Mouse (Mus musculus) brain, adult 2 months (tissue): ENCODE results near the gene Hoxc12.

Source experiments
- DNase-seq: peaks from one replicate; pipeline ENCODE4 v3.0.0; 2011; ENCODE audit warnings: low read depth, low spot score

Hoxc12 gene

DNA sequence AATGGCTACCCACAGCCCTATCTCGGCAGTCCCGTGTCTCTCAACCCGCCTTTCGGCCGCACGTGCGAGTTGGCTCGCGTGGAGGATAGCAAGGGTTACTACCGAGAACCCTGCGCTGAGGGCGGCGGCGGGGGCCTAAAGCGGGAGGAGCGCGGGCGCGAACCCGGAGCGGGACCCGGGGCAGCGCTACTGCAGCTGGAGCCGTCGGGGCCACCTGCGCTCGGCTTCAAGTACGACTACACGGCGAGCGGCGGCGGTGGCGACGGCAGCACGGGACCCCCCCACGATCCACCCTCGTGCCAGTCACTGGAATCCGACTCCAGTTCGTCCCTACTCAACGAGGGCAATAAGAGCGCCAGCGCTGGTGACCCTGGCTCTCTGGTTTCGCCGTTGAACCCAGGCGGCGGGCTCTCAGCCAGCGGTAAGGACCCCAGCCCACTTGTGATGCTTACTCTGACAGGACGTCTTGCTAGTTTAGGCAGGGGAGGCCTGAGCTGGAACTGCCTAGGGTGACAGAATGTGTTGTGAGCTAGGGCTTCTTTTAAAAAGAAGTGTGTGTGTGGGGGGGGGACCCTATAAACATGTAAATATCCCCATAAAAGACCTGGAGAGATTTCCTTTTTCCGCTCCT is 594 bp downstream of the Hoxc12 start:
- DNase-seq, result no peak

DNA sequence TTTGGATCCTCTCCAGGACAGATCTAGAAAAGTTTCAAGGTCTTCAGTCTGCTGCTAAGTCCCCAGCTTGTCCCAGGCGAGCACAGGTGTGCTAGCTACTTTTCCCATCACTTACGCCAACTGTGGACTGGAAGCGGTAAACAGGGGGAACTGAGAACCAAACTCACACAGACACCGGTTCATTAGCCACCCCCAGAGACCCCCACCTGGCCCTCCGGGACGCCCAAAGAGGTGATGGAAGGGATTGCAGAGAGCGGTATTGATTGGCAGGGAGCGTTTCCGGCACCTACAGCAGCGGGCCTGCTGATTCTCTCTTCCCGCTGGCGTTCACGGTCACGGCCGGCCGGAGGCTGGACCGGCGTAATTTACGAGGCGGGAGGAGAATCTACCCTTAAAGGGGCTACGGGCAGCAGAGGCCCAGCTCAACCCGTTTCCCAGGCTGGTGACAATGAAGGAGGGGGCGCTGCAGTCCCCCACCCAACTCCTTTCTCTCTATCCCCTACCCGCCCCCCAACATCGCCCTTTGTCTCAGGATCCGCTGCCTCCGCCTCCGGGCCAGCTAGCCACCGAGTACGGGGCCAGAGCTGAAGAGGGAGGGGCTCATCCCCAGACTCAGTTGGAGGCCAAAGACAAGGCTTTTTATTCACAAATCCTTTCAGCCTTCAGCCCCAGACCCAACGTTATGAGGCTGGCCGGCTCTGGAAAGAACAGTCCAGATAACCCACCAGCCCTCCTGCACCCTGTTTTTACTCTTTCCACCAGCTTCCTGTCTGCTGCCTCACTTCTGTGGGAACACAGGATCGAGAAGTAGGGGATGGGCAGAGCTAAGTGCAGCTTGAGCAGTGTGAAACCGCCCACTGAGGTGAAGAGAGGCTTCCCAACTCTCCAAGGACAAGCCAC is 2.9 kb downstream of the Hoxc12 start:
- DNase-seq, result no peak

DNA sequence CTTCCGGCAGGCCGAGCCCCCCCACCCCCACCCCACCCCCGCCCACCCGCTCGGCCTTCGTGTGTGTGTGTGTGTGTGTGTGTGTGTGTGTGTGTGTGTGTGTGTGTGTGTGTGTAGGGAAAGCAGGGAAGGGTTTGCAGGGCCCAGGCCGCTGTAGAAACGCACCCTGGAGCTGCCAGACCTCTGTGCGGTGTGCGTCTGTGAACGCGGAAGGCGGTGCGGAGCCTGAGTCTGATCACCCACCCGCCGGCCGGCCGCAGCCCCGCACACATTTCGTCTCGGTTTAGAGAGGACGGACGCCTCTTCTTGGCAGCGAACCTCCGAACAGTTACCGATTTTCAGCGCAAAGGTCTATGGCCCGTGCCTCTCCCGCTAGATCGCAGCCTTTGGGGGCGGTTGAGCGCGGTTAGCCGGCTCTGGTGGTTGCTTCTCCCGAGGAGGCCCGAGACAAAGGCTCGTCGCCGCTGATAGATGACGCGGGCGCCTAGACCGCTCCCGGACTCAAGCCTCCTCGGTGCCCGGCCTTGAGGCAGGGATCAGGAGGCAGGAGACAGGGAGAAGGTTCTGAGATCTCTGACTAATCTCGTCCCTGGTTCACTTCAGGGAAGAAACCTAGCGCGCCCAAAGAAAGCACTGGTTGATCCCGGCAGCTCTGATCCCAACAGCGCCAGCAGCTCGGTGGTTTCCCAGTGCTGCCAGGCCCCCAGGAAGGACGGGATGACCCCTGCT is 6.3 kb downstream of the Hoxc12 start:
- DNase-seq, result no peak

GRCm38 (mm10) chr15:102943468-102943813 is 6.9 kb downstream of the Hoxc12 start:
- DNase-seq, result no peak

- no peak for DNase-seq
Observed at GRCm38 (mm10) chr15:102945185-102946077, 8.9 kb downstream of the Hoxc12 start.

GRCm38 (mm10) chr15:102947276-102947675 is 10.7 kb downstream of the Hoxc12 start:
- DNase-seq, result no peak

DNA sequence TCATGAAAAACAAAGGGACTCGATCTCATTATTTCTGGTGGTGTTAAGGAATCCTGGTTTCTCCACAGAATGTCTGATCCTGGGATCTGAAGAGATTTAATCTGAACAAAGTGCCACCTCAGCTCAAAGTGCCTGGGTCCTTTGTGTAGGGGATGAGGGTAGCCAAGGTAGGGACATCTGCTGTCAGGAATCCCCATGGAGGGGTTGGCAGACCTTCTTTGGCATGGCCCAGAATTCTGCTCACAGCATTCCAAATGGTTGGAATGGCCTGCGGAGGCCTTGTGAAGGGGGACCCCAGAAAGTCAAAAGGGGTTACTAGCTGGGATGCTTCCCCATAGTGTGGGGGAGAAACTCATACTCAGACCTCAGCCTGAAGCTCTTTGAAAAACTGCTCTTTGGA is 12.3 kb downstream of the Hoxc12 start:
- DNase-seq, result no peak

GRCm38 (mm10) chr15:102949696-102950095 is 13.1 kb downstream of the Hoxc12 start:
- DNase-seq, result no peak

- DNase-seq, result no peak
Observed at GRCm38 (mm10) chr15:102950877-102951276, 14.3 kb downstream of the Hoxc12 start.

GRCm38 (mm10) chr15:102953561-102953960 is 17.0 kb downstream of the Hoxc12 start:
- no peak for DNase-seq

DNA sequence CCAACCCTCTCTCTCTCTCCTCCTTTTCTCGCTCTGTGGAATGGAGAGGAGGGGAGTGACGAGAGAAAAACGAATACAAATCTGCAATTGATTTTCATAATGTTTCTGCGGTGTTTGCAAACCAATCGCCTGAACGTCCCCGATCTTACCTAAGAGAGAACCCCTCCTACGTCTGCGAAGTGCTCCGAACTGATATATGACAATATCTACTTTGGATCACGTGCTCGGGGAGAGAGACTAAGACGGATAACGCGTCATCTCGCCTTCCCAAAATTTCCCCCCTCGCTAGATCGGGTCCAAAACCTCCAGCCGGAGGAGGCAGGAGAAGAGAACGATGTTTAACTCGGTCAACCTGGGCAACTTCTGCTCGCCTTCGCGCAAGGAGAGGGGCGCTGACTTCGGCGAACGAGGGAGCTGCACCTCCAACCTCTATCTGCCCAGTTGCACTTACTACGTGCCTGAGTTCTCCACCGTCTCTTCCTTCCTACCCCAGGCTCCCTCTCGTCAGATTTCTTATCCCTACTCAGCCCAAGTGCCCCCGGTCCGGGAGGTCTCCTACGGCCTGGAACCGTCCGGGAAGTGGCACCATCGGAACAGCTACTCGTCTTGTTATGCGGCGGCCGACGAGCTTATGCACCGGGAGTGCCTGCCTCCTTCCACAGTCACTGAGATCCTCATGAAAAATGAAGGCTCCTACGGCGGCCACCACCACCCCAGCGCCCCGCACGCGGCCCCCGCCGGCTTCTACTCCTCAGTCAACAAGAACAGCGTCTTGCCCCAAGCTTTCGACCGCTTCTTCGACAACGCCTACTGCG is 17.8 kb downstream of the Hoxc12 start, which contains the start of gene Hoxc11:
Hoxc11 (plus strand) TSS at position 236 of the 815 bp plus-strand sequence.
- DNase-seq, result no peak

DNA sequence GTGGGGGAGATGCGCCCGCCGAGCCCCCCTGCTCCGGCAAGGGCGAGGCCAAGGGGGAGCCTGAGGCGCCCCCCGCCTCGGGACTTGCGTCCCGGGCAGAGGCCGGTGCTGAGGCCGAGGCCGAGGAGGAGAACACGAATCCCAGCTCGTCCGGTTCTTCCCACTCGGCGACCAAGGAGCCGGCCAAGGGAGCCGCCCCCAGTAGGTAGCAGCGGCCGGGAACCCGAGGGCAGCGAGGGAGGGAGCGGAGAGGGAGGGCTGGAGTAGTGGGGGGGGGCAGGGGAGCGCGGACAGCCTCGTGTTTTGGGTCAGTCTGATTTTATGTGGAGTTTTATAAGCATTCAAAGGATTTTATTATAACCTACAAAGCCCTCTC is 18.4 kb downstream of the Hoxc12 start:
- DNase-seq, result no peak

- DNase-seq, result no peak
Observed at GRCm38 (mm10) chr15:102955833-102956640, 19.5 kb downstream of the Hoxc12 start.

DNA sequence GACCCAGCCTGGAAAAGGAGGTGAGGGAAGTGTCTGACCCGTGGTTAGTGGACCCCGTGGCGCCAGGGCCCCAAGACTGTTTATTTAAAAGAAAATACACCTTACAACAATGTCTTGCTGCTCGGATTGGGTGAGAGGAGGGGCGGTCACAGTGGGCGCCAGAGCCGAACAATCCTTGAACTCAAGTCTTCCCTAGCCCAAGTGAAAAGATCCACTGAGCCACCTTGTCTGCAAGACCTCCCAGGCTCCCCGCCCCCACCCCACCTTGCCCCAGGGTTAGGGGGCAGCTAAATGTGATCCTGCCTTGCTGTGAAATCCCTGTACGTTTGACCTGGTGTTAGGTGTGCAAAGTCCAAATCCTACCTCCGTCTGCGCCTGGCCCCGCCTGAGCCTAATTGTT is 20.3 kb downstream of the Hoxc12 start:
- no peak for DNase-seq

- no peak for DNase-seq
Observed at GRCm38 (mm10) chr15:102959663-102960191, 23.2 kb downstream of the Hoxc12 start.

DNA sequence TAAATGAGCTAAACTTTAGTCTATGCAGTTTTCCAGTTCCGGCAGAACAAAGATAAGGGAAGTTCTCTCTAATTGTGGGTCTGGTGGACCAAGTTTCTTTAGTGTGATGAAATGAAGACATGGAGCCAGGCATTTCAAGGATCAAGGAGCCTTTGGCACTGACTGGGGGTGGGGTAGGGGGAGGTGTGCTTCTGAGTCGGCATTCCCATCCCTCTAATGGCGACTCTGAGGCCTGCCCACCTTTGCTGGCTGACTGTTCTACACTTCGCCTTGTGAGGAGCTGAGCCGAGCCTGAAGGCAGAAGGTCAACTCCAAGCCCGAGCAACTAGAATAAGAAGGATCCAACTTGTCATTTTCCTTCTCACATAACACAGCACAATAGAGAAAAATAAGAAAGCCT is 25.2 kb downstream of the Hoxc12 start:
- DNase-seq, result no peak

DNA sequence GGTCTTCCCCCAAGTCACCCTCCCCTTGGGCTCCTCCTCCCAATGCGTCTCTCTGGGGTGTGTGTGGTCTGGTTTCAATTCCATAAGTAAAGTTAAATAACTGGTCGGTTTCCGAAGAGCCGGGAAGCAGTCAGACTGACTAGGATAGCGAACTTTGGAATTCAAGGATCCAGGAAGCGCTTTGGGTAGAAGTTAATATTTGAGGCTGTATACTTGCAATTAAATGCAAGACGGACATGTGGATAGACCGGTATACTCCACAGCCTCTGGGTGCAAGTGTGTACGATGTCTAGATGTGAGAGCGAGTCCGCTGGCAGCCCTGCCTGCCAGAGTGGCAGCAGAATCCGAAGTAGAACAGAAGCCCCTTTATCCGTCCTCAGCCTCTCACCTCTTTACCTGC is 25.9 kb downstream of the Hoxc12 start:
- DNase-seq, result no peak

- no peak for DNase-seq
Observed at GRCm38 (mm10) chr15:102963259-102963658, 26.7 kb downstream of the Hoxc12 start.
